Mouse (Mus musculus): Measurements from ENCODE around the gene Gas2l3. TPM values are rescaled to one million over a fixed set of nuclear protein-coding genes. Genes with fewer than 3 reads are reported as not detected.

Gas2l3 gene
- 1.5 TPM for total RNA-seq (2023)

GRCm38 (mm10) chr10:89443623-89444151, at the start of gene Gas2l3:
Gene Gas2l3, minus strand, starts transcription at chr10:89443967.

Other genes with a start within 250 kb of the Gas2l3 start
- gene Ano4, start 99.2 kb downstream of the Gas2l3 start, total RNA-seq (2023), result not detected
- not detected for gene Nr1h4, start 89.6 kb upstream of the Gas2l3 start, total RNA-seq (2023)
- gene Slc17a8, start 177.3 kb upstream of the Gas2l3 start, total RNA-seq (2023), result 0.28 TPM
- gene Scyl2, start 242.3 kb upstream of the Gas2l3 start, total RNA-seq (2023), result 31.0 TPM

Measured in CD8-positive naive resting alpha-beta T cell, adult 57 days (primary cell).